Mouse (Mus musculus) kidney, postnatal 0 days (tissue): ENCODE measurements around the gene Tmprss4. TPM values are rescaled to one million over a fixed set of nuclear protein-coding genes. Genes with fewer than 3 reads are reported as not detected.

Source experiments
- ATAC-seq: fragments of 200-750 bp; cut with Nextera tagmentation; replicated peaks from 2 replicates; pipeline ENCODE4 v1.8.0; 2017; ENCODE audit warnings: low read depth, moderate number of reproducible peaks, moderate TSS enrichment, moderate library complexity; ENCODE audit not compliant: low FRiP score
- DNase-seq: peaks from one replicate; pipeline ENCODE4 v3.0.0-alpha.2; 2016; ENCODE audit warnings: low spot score
- H3K27ac ChIP-seq: fragments of 300-500 bp; sonication (generic); 2 replicates; pipeline ENCODE4 v1.5.1; 2014; ENCODE audit warnings: mild to moderate bottlenecking
- H3K27me3 ChIP-seq: fragments of 300-500 bp; sonication (generic); 2 replicates; pipeline ENCODE4 v1.6.1; 2014; ENCODE audit warnings: low read length, mixed read lengths; ENCODE audit not compliant: insufficient read depth
- H3K36me3 ChIP-seq: fragments of 300-500 bp; sonication (generic); 2 replicates; pipeline ENCODE4 v1.6.1; 2014; ENCODE audit warnings: low read length, mixed read lengths; ENCODE audit not compliant: insufficient read depth
- H3K4me1 ChIP-seq: fragments of 300-500 bp; sonication (generic); replicated peaks from 2 replicates; pipeline ENCODE4 v1.6.1; 2014; ENCODE audit warnings: antibody characterized with exemption, low read length, mixed read lengths; ENCODE audit not compliant: insufficient read depth
- H3K4me2 ChIP-seq: fragments of 300-500 bp; sonication (generic); 2 replicates; pipeline ENCODE4 v1.6.1; 2014; ENCODE audit warnings: mild to moderate bottlenecking, low read length, moderate library complexity, mixed read lengths
- H3K4me3 ChIP-seq: fragments of 300-500 bp; sonication (generic); replicated peaks from 2 replicates; pipeline ENCODE4 v1.5.1; 2014; ENCODE audit warnings: low read depth, low read length
- H3K9ac ChIP-seq: fragments of 300-500 bp; sonication (generic); 2 replicates; pipeline ENCODE4 v1.6.1; 2014; ENCODE audit warnings: low read depth, low read length
- H3K9me3 ChIP-seq: fragments of 300-500 bp; sonication (generic); replicated peaks from 2 replicates; pipeline ENCODE4 v1.6.1; 2016; ENCODE audit warnings: low read length, inconsistent platforms, mixed read lengths
- CTCF ChIP-seq: IDR thresholded peaks from 2 replicates; pipeline ENCODE4 v1.5.1; 2016; ENCODE audit warnings: antibody characterized with exemption, low read depth, mild to moderate bottlenecking, moderate library complexity
- WGBS: fragments of 180-500 bp; shearing (Covaris S2); extraction: QIAGEN DNeasy Blood & Tissue Kit; methylation state at CpG from one replicate; pipeline ENCODE4 v1.1.7; 2014; 5-methylcytosine and 5-hydroxymethylcytosine counted together
- polyA plus RNA-seq: library from polyadenylated mRNA; unstranded; fragments of >200 nt; fragmentation: Nextera tagmentation; extraction: Ambion mirVana; gene quantifications from 2 replicates; pipeline ENCODE4 v1.2.1, GENCODE M21; 2015

The Tmprss4 gene
- polyA plus RNA-seq, 1 experiment from 2014 or later = 0.36 TPM

DNA sequence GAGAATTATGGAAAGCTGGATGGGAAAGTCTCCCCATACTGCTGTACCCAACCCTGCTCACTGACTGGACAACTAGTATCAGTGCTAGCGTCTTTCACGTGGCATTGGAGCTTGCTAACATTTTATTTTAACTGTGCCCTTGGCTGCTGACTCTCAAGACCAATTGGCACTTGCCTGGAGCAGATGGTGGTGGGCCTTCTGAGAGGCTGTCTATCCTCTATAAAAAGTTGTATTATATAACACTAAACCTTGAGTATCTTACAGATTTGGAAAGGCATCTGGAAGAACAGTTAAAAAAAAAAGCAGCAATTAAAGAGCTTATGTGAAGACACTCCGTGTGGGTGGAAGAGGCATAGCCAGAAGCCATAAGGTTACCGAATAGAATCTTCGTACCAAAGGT lies 33.7 kb downstream of the Tmprss4 start:
- Histone ChIP-seq H3K36me3 (no peaks in the 10 kb centered on the region), H3K4me2 (no peak overlapping the region), H3K27ac (no peak overlapping the region), H3K4me1 (no peaks in the 10 kb centered on the region), H3K4me3 (no peak overlapping the region), H3K27me3 (no peaks in the 10 kb centered on the region), H3K9me3 (no peaks in the 10 kb centered on the region), H3K9ac (no peak overlapping the region)
- no peak for TF ChIP-seq CTCF
- 87% methylated on average over 5 of the region's 5 CpGs for WGBS
- ATAC-seq (no peak), DNase-seq (no peak)

DNA sequence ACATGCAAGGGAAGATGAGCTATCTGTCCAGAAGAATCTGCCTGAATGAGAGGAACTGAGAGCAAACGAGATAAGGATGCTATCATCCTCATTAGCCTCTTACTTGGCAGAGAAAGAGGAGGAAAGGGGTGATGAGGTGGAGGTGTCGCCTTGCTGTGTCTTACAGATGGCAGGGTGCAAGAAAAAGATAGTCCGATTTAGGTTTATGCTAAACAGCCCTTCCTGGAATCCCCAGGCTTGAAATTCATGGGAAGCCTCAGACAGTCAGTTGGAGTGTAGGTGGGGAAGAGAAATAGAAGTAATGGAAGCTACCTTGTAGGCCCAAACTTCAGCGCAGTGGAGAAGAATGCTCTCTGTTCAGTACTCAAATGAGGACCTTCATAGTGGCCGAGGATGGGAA lies 36.0 kb downstream of the Tmprss4 start:
- DNase-seq (no peak), ATAC-seq (no peak)
- Histone ChIP-seq H3K9me3 (no peaks in the 10 kb centered on the region), H3K36me3 (no peaks in the 10 kb centered on the region), H3K9ac (no peak overlapping the region), H3K27me3 (no peaks in the 10 kb centered on the region), H3K4me2 (no peak overlapping the region), H3K27ac (no peak overlapping the region), H3K4me1 (no peaks in the 10 kb centered on the region), H3K4me3 (no peak overlapping the region)
- WGBS = 79% methylated on average over 5 of the region's 5 CpGs
- TF ChIP-seq CTCF = no peak

DNA sequence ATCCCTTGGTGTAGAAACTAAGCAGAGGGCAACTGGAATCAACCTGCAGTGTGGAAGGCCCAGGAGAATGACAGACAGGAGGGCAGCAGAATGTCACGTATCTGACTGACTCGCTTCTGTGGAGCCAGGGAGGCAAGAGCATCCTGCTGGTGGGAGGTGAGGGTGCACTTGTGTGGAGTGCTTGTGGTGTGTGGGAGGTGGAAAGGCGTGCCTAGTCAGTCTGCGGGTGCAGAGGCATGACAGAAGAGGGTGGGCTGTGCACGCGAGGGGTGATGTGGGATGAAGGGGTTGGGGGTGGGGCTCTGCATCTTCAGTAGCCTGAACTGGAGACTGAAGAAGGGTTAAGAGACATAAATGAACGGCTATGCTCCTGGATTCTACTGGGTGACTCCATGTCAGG lies 50.5 kb downstream of the Tmprss4 start:
- no peaks in the 10 kb centered on the region for H3K9me3 ChIP-seq
- TF ChIP-seq CTCF = no peak
- H3K9ac ChIP-seq = no peak overlapping the region
- ATAC-seq (no peak), DNase-seq (peak; percentile 14)
- WGBS = 30% methylated on average over 7 of the region's 7 CpGs
- H3K4me1 ChIP-seq = no peaks in the 10 kb centered on the region
- no peak overlapping the region for H3K27ac ChIP-seq
- H3K4me2 ChIP-seq = no peak overlapping the region
- no peaks in the 10 kb centered on the region for H3K36me3 ChIP-seq
- no peaks in the 10 kb centered on the region for H3K27me3 ChIP-seq
- H3K4me3 ChIP-seq = no peak overlapping the region

DNA sequence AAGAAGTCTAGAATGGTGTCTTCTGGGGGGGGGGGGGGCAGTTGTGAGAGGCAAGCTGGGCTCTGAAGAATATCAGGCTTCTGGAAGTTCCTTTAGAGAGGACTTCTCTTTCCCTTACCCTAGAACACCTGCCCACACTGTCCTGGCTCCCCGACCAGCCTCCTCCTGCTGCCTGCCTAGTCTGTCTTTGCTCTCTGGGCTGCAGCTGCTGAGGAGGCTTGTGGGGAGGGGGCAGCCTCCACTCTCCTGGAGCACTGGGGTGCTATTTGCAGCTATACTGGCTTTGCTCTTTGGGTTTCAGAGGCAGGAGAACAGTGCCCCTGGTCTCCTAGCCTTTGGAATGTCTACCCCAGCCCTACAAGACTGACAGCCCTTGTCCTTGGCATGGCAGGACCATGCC lies 53.0 kb downstream of the Tmprss4 start:
- DNase-seq (no peak), ATAC-seq (no peak)
- H3K4me1 ChIP-seq = no peaks in the 10 kb centered on the region
- H3K4me2 ChIP-seq = no peak overlapping the region
- no peak overlapping the region for H3K4me3 ChIP-seq
- no peak for TF ChIP-seq CTCF
- no peak overlapping the region for H3K9ac ChIP-seq
- H3K27me3 ChIP-seq = no peaks in the 10 kb centered on the region
- 100% methylated on average over 1 of the region's 1 CpGs for WGBS
- H3K9me3 ChIP-seq = no peaks in the 10 kb centered on the region
- H3K36me3 ChIP-seq = no peaks in the 10 kb centered on the region
- no peak overlapping the region for H3K27ac ChIP-seq

DNA sequence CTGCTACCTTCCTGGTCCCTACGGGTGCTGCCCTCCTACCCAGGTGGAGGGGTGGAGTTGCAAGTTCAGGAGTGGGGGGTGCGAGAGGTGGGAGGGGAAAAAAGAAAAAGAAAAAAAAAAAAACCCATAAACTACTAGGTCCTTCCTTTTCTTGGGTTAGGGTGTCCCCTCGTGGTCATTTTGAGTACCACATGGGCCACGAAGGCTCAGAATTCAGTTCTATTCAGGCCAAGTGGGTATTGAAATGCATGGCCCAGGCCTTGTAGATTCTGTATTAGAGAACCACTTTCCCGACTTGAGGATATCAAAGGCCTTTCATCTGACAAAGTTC lies 57.7 kb downstream of the Tmprss4 start:
- 0% methylated on average over 5 of the region's 5 CpGs for WGBS
- H3K9ac ChIP-seq = no peak overlapping the region

DNA sequence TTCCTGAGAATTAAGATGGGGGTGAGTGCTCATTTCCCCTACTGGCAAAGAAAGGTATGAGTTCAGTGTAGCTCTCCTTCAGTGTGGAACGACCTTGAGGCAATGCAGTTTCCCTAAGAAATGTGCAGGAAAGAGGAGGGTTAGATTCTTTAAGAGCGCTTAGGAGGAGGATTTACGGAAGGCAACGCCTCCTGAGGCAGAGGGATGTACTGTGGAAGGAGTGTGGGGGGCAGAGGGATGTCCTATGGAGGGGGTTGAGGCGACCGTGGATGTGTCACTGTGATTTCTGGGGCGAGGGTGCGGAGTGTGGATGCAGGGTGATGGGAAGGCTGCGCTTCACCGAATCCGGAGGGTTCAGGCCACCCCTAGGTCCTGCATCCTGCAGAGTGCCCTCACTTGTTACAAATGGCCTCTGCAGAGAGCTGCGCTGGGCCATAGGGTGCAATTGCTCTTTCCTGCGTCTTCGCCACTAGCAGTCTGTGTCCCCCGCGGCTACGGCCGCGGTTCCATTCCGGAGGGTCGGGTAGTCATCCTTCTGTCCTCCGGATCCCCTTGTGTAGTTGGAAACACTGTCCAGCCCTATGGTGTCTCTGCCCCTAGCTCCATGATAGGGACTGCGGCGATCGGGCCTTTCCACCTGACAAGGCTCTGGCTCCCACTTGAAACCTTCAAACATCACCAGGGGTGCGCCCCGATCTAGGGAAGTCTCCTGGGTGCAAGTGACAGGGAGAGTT lies 58.2 kb downstream of the Tmprss4 start:
- no peak for ATAC-seq
- H3K4me3 ChIP-seq = peak overlapping the region; percentile 29

More for the DNA sequence above, 57.7 kb downstream of the Tmprss4 start:
- H3K27me3 ChIP-seq = peaks cover 5% of the 10 kb centered on the region; the same call in 1 of the 2 replicates
- H3K4me2 ChIP-seq = peak overlapping the region; percentile 61
- H3K27ac ChIP-seq = no peak overlapping the region
- no peaks in the 10 kb centered on the region for H3K36me3 ChIP-seq
- no peaks in the 10 kb centered on the region for H3K9me3 ChIP-seq
- TF ChIP-seq CTCF = peak; percentile 84
- no peak for ATAC-seq
- DNase-seq = peak; percentile 64
- H3K4me1 ChIP-seq = 0 out of 2 replicates have a peak, but pooled peaks cover 4% of the 10 kb centered on the region
- H3K4me3 ChIP-seq = peak overlapping the region; percentile 29

DNA sequence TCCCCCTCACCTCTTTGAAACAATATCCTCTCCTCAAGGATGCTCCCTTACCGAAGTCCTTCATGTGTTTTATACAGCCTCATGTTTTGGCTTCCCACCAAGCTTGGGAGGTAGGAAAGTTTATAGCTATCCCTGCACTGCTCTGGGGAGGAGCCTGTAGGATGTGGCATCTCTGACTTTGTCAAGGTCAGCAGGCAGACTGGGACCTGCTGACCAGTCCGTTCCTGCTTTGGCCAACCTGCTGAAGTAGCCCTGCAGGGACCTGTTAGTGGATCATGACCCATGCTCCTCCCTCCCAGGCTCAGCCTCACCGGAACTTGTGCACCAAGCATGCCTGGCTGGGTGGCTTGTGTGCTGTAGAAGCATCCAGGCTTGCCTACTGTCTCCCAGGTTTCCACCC lies 61.2 kb downstream of the Tmprss4 start:
- Histone ChIP-seq H3K36me3 (no peaks in the 10 kb centered on the region), H3K9me3 (no peaks in the 10 kb centered on the region), H3K4me3 (no peak overlapping the region), H3K9ac (no peak overlapping the region), H3K4me1 (peaks cover 10% of the 10 kb centered on the region; the same call in 1 of the 2 replicates), H3K27ac (no peak overlapping the region), H3K4me2 (no peak overlapping the region), H3K27me3 (peaks cover 32% of the 10 kb centered on the region)
- no peak for DNase-seq
- TF ChIP-seq CTCF = no peak
- 21% methylated on average over 3 of the region's 3 CpGs for WGBS
- ATAC-seq = no peak; the same call in 1 of the 2 replicates

More for the DNA sequence above, 58.2 kb downstream of the Tmprss4 start:
- H3K27me3 ChIP-seq = peaks cover 6% of the 10 kb centered on the region; the same call in 1 of the 2 replicates
- 0 out of 2 replicates have a peak, but pooled peaks cover 4% of the 10 kb centered on the region for H3K4me1 ChIP-seq
- no peak overlapping the region for H3K9ac ChIP-seq
- peak; percentile 36 for DNase-seq
- H3K9me3 ChIP-seq = no peaks in the 10 kb centered on the region
- no peak overlapping the region for H3K27ac ChIP-seq
- H3K4me2 ChIP-seq = peak overlapping the region; percentile 61
- 2% methylated on average over 27 of the region's 27 CpGs for WGBS
- TF ChIP-seq CTCF = no peak
- no peaks in the 10 kb centered on the region for H3K36me3 ChIP-seq
